Mouse (Mus musculus): Measurements from ENCODE around the gene Ube2k. TPM values are rescaled to one million over a fixed set of nuclear protein-coding genes. Genes with fewer than 3 reads are reported as not detected.

Ube2k gene
- total RNA-seq (2023; ENCODE audit: inconsistent age): 68.3 to 76.7 TPM (median 69.7 TPM) in 4 replicates

DNA sequence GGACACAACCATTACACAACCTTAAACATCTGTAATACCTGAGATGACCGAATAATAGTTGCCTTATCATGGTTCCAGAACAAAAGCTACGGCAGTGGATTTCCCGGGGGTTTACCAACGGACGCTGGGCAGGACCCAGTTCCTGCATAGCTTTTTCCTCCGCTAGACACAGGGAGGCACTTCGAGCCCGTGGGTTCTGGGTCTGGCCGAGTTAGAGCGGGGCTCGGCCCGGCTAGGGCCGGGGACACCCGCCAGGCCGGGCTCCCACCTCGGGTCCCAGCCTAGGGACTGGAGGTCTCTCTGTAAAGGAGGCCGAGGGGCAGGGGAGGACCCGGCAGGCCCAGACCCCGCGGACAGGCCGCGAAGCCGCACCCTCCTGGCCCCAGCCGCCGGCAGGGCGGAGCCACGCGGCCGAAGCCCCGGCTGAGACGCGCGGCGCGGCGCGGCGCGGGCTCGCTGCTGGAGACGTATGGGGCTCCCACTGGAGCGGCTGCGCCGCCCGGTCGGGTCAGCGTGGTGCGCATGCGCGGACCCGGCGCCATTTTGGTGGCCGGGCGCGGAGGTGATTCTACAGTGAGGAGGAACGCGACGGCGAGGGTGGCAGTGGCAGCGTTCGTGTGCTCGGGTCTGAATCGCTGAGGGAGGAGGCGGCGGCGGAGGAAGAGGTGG lies at the start of gene Ube2k, which contains the start of gene Smim14:
Gene Ube2k (plus strand): TSS at position 483 of the 669 bp plus-strand sequence.
Gene Smim14 (minus strand): TSS at position 434 of the 669 bp plus-strand sequence.

GRCm38 (mm10) chr5:65492716-65493531 lies 44.1 kb upstream of the Ube2k start, which contains the start of gene Gm43552:
Gm43552 (minus strand) TSS chr5:65492833.

Other genes with a start within 250 kb of the Ube2k start
- 76.8 to 102 TPM (median 78.3 TPM) in 4 replicates for gene Rfc1, start 201.6 kb upstream of the Ube2k start, total RNA-seq (2023; ENCODE audit: inconsistent age)
- not detected in 4 replicates for gene Klb, start 188.9 kb upstream of the Ube2k start, total RNA-seq (2023; ENCODE audit: inconsistent age)
- 2,164 to 2,244 TPM (median 2,231 TPM) in 4 replicates for gene Rpl9, start 145.8 kb upstream of the Ube2k start, total RNA-seq (2023; ENCODE audit: inconsistent age)
- gene Lias, start 145.7 kb upstream of the Ube2k start, total RNA-seq (2023; ENCODE audit: inconsistent age): 38.0 to 50.0 TPM (median 39.6 TPM) in 4 replicates
- gene Ugdh, start 101.3 kb upstream of the Ube2k start, total RNA-seq (2023; ENCODE audit: inconsistent age): 25.6 to 34.2 TPM (median 27.9 TPM) in 4 replicates
- 3.1 TPM in 1 of 4 replicates, not detected in the others for gene Gm43552, start 44.4 kb upstream of the Ube2k start, total RNA-seq (2023; ENCODE audit: inconsistent age)
- gene Smim14, start within 50 bp of the Ube2k start, total RNA-seq (2023; ENCODE audit: inconsistent age): 352 to 369 TPM (median 361 TPM) in 4 replicates
- 247 to 260 TPM (median 252 TPM) in 4 replicates for gene Pds5a, start 161.0 kb downstream of the Ube2k start, total RNA-seq (2023; ENCODE audit: inconsistent age)
- gene N4bp2, start 226.3 kb downstream of the Ube2k start, total RNA-seq (2023; ENCODE audit: inconsistent age): 92.3 to 98.1 TPM (median 94.3 TPM) in 4 replicates

Measured in B cell, adult (primary cell).